Mouse (Mus musculus): ENCODE results near the gene Sh3bp1. TPM values are rescaled to one million over a fixed set of nuclear protein-coding genes. Genes with fewer than 3 reads are reported as not detected.

Sh3bp1 gene
- total RNA-seq, 1 experiment from 2014 or later, result 33.3 TPM

- peak; percentile 67 for ATAC-seq (replicated peaks; ENCODE audit: low read depth, poor library complexity, severe bottlenecking)
Observed at GRCm38 (mm10) chr15:78876991-78877809, 22.4 kb upstream of the Sh3bp1 start, which contains the start of gene Gga1. TSS of gene Gga1 (plus strand) at chr15:78877190.

DNA sequence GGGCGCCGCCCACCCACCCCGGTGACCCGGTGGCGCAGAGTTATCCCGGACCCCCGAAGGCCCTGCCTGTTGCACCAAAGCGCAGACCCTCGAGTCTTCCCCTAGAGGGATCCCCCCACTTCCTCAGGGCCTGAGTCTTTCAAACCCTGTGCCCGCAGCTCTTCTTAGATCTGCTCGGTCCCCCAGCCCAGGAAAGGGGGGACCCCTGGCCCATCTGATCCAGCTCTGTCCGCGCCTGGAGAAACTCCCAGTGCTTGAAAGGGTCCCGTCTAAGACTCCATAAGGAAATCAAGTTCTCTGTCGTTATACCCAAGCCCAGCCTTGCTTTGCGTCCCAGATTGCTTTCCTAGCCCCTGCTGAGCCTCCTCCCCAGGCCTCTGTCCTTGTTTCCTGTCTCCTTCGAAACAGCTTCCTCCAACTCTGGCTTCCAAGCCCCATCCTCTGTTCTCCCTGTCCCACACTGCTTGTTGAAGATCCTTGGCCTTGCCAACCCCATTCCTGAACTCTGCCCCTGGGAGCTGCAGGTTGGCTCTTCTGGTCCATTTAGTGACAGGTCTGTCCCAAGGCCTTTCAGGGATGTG lies 21.7 kb upstream of the Sh3bp1 start:
- ATAC-seq (replicated peaks; ENCODE audit: low read depth, poor library complexity, severe bottlenecking), result no peak

- peak; percentile 26 for ATAC-seq (replicated peaks; ENCODE audit: low read depth, poor library complexity, severe bottlenecking)
Observed at GRCm38 (mm10) chr15:78878792-78879516, 20.6 kb upstream of the Sh3bp1 start.

GRCm38 (mm10) chr15:78880432-78880831 lies 19.1 kb upstream of the Sh3bp1 start:
- ATAC-seq (replicated peaks; ENCODE audit: low read depth, poor library complexity, severe bottlenecking), result no peak

GRCm38 (mm10) chr15:78881828-78882227 lies 17.7 kb upstream of the Sh3bp1 start:
- no peak for ATAC-seq (replicated peaks; ENCODE audit: low read depth, poor library complexity, severe bottlenecking)

GRCm38 (mm10) chr15:78889401-78889853 lies 10.1 kb upstream of the Sh3bp1 start:
- no peak for ATAC-seq (replicated peaks; ENCODE audit: low read depth, poor library complexity, severe bottlenecking)

- no peak for ATAC-seq (replicated peaks; ENCODE audit: low read depth, poor library complexity, severe bottlenecking)
Observed at GRCm38 (mm10) chr15:78892440-78892839, 7.1 kb upstream of the Sh3bp1 start.

GRCm38 (mm10) chr15:78894726-78895125 lies 4.8 kb upstream of the Sh3bp1 start:
- peak; percentile 15; the same call in 1 of the 2 replicates for ATAC-seq (replicated peaks; ENCODE audit: low read depth, poor library complexity, severe bottlenecking)

- 0 out of 2 replicates have a peak, but pooled peaks have one; percentile 3 for ATAC-seq (replicated peaks; ENCODE audit: low read depth, poor library complexity, severe bottlenecking)
Observed at GRCm38 (mm10) chr15:78895741-78896140, 3.8 kb upstream of the Sh3bp1 start.

GRCm38 (mm10) chr15:78896149-78896548 lies 3.4 kb upstream of the Sh3bp1 start:
- ATAC-seq (replicated peaks; ENCODE audit: low read depth, poor library complexity, severe bottlenecking), result peak; percentile 24

DNA sequence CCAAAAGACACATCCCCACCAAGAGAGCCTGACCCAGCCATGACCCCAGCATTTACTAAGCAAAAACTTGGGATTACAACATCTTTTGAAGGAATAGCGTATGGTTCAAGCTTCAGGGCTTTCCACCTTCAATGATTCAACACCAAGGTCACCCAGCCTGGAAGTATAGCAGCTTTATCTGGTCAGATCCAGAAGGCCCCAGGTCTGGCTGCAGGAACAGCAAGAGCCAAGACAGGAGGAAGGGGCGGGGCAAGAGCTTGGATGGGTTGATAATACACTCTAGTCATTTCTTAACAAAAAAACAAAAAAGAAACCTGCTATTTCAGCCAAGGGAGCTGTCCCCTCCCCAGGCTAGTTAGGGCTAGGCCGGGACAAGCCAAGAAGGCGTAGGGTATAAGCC lies 2.1 kb upstream of the Sh3bp1 start:
- ATAC-seq (replicated peaks; ENCODE audit: low read depth, poor library complexity, severe bottlenecking), result no peak

GRCm38 (mm10) chr15:78898507-78899001 lies 1.0 kb upstream of the Sh3bp1 start:
- ATAC-seq (replicated peaks; ENCODE audit: low read depth, poor library complexity, severe bottlenecking), result 0 out of 2 replicates have a peak, but pooled peaks have one; percentile 7

DNA sequence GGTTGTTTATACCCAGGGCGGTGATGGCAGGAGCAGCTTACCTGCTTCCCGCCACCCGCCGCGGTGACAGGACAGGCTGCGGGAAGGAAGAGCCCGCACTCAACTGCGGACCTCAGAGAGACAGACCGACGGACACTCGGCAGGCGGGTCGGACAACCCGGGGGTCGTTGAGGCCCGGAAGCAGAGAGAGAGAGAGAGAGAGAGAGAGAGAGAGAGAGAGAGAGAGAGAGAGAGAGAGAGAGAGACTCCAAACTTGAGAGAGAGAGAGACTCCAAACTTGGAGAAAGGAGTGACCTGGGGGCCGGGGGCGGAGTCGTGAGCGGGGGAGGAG lies 194 bp upstream of the Sh3bp1 start, which contains the start of gene Gm49510:
Gene Gm49510 (plus strand): TSS at position 259 of the 331 bp plus-strand sequence.
- no peak for ATAC-seq (replicated peaks; ENCODE audit: low read depth, poor library complexity, severe bottlenecking)

- ATAC-seq (replicated peaks; ENCODE audit: low read depth, poor library complexity, severe bottlenecking), result no peak; the same call in 1 of the 2 replicates
Observed at GRCm38 (mm10) chr15:78900585-78901421, 1.2 kb downstream of the Sh3bp1 start.

DNA sequence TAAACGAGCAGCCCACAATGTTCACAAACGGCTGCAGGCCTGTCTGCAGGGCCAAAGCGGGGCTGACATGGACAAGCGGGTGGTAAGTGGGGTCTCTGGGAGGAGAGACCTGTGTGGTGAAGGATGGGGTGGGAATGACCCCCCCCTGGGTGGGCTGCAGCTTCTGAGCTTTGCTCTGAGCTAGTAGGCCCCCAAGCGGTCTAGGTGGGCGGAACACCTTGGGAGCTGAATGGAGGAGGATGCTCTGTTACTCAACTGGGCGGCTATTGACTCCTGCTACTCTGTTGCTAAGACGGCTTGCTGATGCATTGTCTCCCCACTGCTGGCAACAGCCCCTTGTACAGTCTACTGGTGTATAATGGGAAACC lies 1.8 kb downstream of the Sh3bp1 start:
- ATAC-seq (replicated peaks; ENCODE audit: low read depth, poor library complexity, severe bottlenecking), result no peak

DNA sequence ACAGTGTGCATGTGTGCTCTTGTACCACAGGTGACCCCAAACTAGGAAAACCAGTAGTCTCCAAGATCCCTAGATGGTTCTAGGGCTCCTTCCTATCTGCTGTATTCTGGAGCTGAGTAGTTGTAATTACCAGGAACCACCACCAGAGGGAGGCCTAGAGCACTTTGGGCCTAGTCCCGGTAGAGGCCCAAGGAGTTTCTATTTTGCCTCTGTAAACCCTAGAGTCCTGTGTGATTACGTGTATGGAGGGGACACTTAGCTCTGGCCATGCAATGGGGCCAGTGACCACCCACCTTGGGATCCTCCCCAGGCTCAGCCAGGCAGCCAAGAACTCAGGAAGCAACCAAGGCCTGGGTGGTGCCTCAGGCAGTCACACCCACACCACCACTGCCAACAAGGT lies 3.7 kb downstream of the Sh3bp1 start:
- ATAC-seq (replicated peaks; ENCODE audit: low read depth, poor library complexity, severe bottlenecking), result peak; percentile 49

- no peak for ATAC-seq (replicated peaks; ENCODE audit: low read depth, poor library complexity, severe bottlenecking)
Observed at GRCm38 (mm10) chr15:78908399-78908798, 8.8 kb downstream of the Sh3bp1 start.

DNA sequence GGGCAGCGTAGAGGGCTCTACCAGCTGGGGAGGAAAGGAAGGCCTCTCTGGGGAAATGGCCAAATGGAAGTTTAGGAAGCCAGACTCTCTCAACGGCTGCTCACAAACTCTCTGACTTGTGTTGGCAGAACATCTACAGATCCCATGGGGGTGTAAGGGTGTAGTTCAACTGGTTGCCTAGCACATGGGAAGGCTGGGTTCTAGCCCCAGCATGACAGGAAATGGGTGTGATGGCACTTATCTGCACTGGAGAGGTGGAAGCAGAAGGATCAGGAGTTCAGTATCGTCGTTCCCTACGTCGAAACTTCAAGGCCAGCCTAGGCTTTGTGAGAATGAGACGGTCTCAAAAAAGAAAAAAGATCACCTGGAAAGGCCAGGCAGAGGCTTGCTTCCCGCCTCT lies 9.4 kb downstream of the Sh3bp1 start:
- no peak for ATAC-seq (replicated peaks; ENCODE audit: low read depth, poor library complexity, severe bottlenecking)

DNA sequence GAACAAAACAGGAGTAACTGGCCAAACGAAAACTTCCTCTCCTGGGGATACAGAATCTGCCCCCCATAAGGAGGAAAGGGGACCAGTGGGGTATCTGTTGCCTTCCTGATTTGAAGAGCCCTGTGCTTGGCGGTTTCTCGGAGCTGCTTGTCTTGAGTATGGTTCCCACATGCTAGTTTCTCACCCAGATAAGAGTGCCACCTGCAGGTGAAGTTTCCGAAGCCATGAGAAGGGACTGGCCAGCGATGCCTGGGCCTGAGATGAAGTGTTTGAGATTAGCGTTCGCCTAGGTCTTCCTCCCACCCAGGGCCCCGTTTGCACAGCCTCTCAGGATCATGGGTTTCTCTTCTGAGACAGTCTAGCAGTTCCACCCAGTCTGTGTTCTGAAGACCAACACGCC lies 12.5 kb downstream of the Sh3bp1 start:
- ATAC-seq (replicated peaks; ENCODE audit: low read depth, poor library complexity, severe bottlenecking), result no peak

- peak; percentile 88 for ATAC-seq (replicated peaks; ENCODE audit: low read depth, poor library complexity, severe bottlenecking)
Observed at GRCm38 (mm10) chr15:78913632-78914090, 14.1 kb downstream of the Sh3bp1 start, which contains the start of gene Pdxp. TSS of gene Pdxp (plus strand) at chr15:78913919.

All from common myeloid progenitor, adult 5-6 weeks (primary cell).